In genomic region chr13:24092073-24092472, GRCm38 (mm10) we compare ENCODE assay signal across 27 mouse cellular contexts.
DNase-seq lines count a peak whose midpoint lies in the region; ATAC-seq lines count a peak whose summit lies in the region.
"Had no signal": no experiment of that assay in that cellular context is flagged by ENCODE, and none has a peak within 500 bp of the region (broad histone marks: within the 10 kb centered on the region; RNA-seq: fewer than 3 reads in every experiment).

No protein-coding gene starts in this region.

- H3K4me2 ChIP-seq in hindbrain, embryonic 16.5 days (ENCODE audit: low read length): no peak overlapping the region
- H3K4me2 ChIP-seq: forebrain, embryonic 13.5 days; hindbrain, embryonic 13.5 days had no signal

- H3K4me3 ChIP-seq in hindbrain, embryonic 16.5 days (ENCODE audit: low read length): no peak overlapping the region
- H3K4me3 ChIP-seq: forebrain, embryonic 10.5 days; forebrain, embryonic 13.5 days; gastrocnemius, adult 2 months; heart, adult 2 months; heart, embryonic 10.5 days; hindbrain, embryonic 10.5 days; hindbrain, embryonic 13.5 days had no signal

- H3K27me3 ChIP-seq in hindbrain, embryonic 16.5 days (replicated peaks; ENCODE audit: control insufficient read depth, insufficient read depth, low read length): no peaks in the 10 kb centered on the region
- H3K27me3 ChIP-seq: forebrain, embryonic 13.5 days; hindbrain, embryonic 13.5 days; Patski had no signal

- WGBS in hindbrain, embryonic 16.5 days: 96% methylated on average over 5 of the region's 5 CpGs

- H3K27ac ChIP-seq in hindbrain, embryonic 16.5 days (ENCODE audit: low read depth, low read length): no peak overlapping the region
- H3K27ac ChIP-seq: forebrain, embryonic 10.5 days; forebrain, embryonic 13.5 days; gastrocnemius, adult 2 months; heart, adult 2 months; heart, embryonic 10.5 days; hindbrain, embryonic 10.5 days; hindbrain, embryonic 13.5 days; hindbrain, postnatal 0 days had no signal

- no peak overlapping the region for H3K9ac ChIP-seq in hindbrain, embryonic 16.5 days (ENCODE audit: low read depth, low read length)
- H3K9ac ChIP-seq: forebrain, embryonic 13.5 days; hindbrain, embryonic 13.5 days had no signal

- H3K9me3 ChIP-seq in hindbrain, embryonic 16.5 days (ENCODE audit: control insufficient read depth, low read length): no peaks in the 10 kb centered on the region
- H3K9me3 ChIP-seq: forebrain, embryonic 10.5 days; forebrain, embryonic 13.5 days; heart, embryonic 10.5 days; hindbrain, embryonic 10.5 days; hindbrain, embryonic 13.5 days had no signal

- H3K4me1 ChIP-seq in hindbrain, embryonic 16.5 days (ENCODE audit: control insufficient read depth, insufficient read depth, low read depth, low read length): no peaks in the 10 kb centered on the region
- H3K4me1 ChIP-seq: forebrain, embryonic 10.5 days; forebrain, embryonic 13.5 days; heart, embryonic 10.5 days; hindbrain, embryonic 10.5 days; hindbrain, embryonic 13.5 days had no signal

- 0 out of 2 replicates have a peak, but pooled peaks cover 1% of the 10 kb centered on the region for H3K36me3 ChIP-seq in hindbrain, embryonic 16.5 days (ENCODE audit: control insufficient read depth, insufficient read depth, low read length)
- H3K36me3 ChIP-seq: heart, embryonic 10.5 days; hindbrain, embryonic 10.5 days had no signal

- peak; percentile 86 for DNase-seq in 416B (ENCODE audit: low read depth)
- peak; percentile 36 for DNase-seq in MEL-GATA-1-ER (ENCODE audit: extremely low read depth, low read depth)
- no peak for DNase-seq in embryo, embryonic 11 days
- no peak for DNase-seq in adipocyte (ENCODE audit: low spot score)
- DNase-seq: adrenal gland, adult 2 months; adrenal gland, postnatal 14 days; cerebellum, adult 11 months; cerebellum, adult 2 months; cerebellum, adult 9-11 months; cerebellum, postnatal 25 days; gastrocnemius, adult 2 months; gastrocnemius, postnatal 14 days; heart, adult 2 months; kidney, adult 18-20 months had no signal

- ATAC-seq in hematopoietic stem cell, adult 5-6 weeks (replicated peaks in 1 of 2; ENCODE audit: insufficient read depth in 1 of 2, low FRiP score in 2 of 2, low TSS enrichment in 1 of 2, low read depth in 1 of 2, poor library complexity in 2 of 2, severe bottlenecking in 2 of 2): peak; percentile 20 to 64; a peak in 2 of 4 replicates
- ATAC-seq in hindbrain, embryonic 16.5 days: no peak
- ATAC-seq: CD4-positive, CD25-positive, alpha-beta regulatory T cell, adult 4 months; forebrain, embryonic 13.5 days; forebrain, embryonic 16.5 days; hindbrain, postnatal 0 days; inflammation-experienced regulatory T-cells, adult 6 months; intestine, embryonic 16.5 days; Patski had no signal

Comparison
In these comparisons a context has a peak if more than half of its experiments do, and no peak if none do; other contexts are left out.
1. DNase-seq: peak in 416B (single experiment) and MEL-GATA-1-ER (single experiment); none in embryo, embryonic 11 days (single experiment) and adipocyte (single experiment).